Mouse (Mus musculus): ENCODE measurements around the gene B4galt3.

- no peak for TF ChIP-seq CTCF (IDR thresholded peaks at IDR 0.05; ENCODE audit: low read depth)
- TF ChIP-seq EP300 (optimal IDR thresholded peaks at IDR 0.05), result peak; percentile 63
These were observed 10.9 kb downstream of the B4galt3 start, which contains the start of gene Ppox for GRCm38 (mm10) chr1:171280916-171281527.

Data from stomach, postnatal 0 days (tissue).